Mouse (Mus musculus) megakaryocyte, embryonic 14.5 days (primary cell): ENCODE data around the gene Sp100.

Source experiments
- FLI1 ChIP-seq: IDR thresholded peaks from 2 replicates; pipeline ENCODE4 v1.6.1; 2012; ENCODE audit warnings: low read length, inconsistent platforms, mixed read lengths
- GATA1 ChIP-seq: IDR thresholded peaks from 3 replicates; pipeline ENCODE4 v1.6.1; 2012; ENCODE audit warnings: mixed read lengths, low read length, inconsistent platforms, borderline replicate concordance

DNA sequence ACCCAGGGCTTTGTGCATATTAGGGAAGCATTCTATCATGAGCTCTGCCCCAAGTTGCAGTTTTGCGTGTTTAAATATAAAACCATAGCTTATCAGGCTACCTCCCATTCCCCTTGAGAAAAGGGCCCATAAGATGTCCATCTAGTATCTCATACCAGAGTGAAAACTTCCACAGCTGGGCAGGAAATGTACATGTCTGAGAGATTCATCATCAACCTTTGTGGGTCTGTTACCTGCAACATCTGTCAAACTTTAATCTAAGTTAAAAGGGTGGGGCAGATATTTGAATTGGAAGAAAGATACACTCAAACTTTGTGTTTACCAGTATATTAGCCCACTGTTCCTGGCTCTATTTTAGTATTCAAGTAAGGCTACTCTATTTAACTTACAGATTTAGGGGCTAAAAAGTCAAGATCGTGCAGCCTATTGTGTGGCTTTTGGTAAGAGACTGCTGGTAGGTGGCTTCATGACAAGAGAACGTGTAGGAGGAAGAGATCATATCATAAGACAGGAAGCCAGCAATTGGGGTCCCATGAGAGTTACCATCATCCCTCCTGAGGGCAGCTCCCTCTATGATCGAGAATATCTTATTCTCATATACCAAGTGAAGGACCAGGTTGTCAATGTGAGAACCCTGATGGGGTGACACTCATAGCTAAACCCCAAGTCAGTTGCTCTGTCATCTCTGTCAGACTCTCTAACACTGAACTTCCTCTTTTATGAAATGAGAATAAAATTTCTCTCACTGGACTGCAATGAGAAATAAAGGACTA, 48.1 kb downstream of the Sp100 start:
- TF ChIP-seq GATA1 (no peak), FLI1 (no peak)
